In the genomic region with DNA sequence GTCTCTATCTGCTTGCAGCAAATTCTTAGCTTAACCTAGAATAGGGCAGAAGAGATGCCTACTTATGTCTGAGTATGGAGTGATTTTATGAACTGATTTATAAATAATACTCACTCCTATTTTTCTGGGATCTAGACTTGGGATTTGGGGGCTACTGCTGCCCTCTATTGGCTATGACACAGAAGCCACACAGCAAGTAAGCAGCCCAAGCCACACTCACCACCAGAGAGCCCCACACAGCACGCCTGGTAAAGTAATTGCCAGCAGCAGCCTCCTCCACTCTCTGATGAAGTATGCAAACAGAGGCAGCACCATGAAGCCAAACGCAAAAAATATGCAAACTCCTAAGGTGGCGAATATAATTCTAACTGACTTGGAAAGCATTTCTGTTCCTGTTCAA, we compare ENCODE assay signal across 11 mouse cellular contexts. TPM values are rescaled to one million over a fixed set of nuclear protein-coding genes. Genes with fewer than 3 reads are reported as not detected.
A peak's percentile ranks its signal among the peaks of the same experiment; 100 is the strongest.
DNase-seq lines count a peak whose midpoint lies in the region; ATAC-seq and TF ChIP-seq lines count a peak whose summit lies in the region.
"Had no signal": no experiment of that assay in that cellular context is flagged by ENCODE, and none has a peak within 500 bp of the region (broad histone marks: within the 10 kb centered on the region; RNA-seq: fewer than 3 reads in every experiment).

No protein-coding gene starts in this region.

- H3K27ac ChIP-seq in gastrocnemius, adult 2 months: no peak overlapping the region
- no peak overlapping the region for H3K27ac ChIP-seq in midbrain, embryonic 14.5 days (replicated peaks; ENCODE audit: low read depth, low read length)
- H3K27ac ChIP-seq in midbrain, embryonic 11.5 days (ENCODE audit: low read depth, low read length): no peak overlapping the region
- H3K27ac ChIP-seq: forebrain, embryonic 10.5 days; neural tube, embryonic 13.5 days had no signal

- no peaks in the 10 kb centered on the region for H3K36me3 ChIP-seq in midbrain, embryonic 14.5 days (ENCODE audit: control insufficient read depth, insufficient read depth, low read length)
- H3K36me3 ChIP-seq in midbrain, embryonic 11.5 days (ENCODE audit: control insufficient read depth, insufficient read depth, low read length): no peaks in the 10 kb centered on the region
- H3K36me3 ChIP-seq: forebrain, embryonic 10.5 days; neural tube, embryonic 13.5 days had no signal

- 47% methylated on average over 3 of the region's 3 CpGs for WGBS in midbrain, embryonic 14.5 days
- WGBS in midbrain, embryonic 11.5 days: 50% methylated on average over 3 of the region's 3 CpGs
- WGBS in large intestine, adult 2 months: 25% methylated on average over 3 of the region's 3 CpGs

- H3K4me1 ChIP-seq in midbrain, embryonic 14.5 days (ENCODE audit: control insufficient read depth, insufficient read depth, low read length): no peaks in the 10 kb centered on the region
- no peaks in the 10 kb centered on the region for H3K4me1 ChIP-seq in midbrain, embryonic 11.5 days (ENCODE audit: control insufficient read depth, insufficient read depth, low read length)
- H3K4me1 ChIP-seq: forebrain, embryonic 10.5 days; neural tube, embryonic 13.5 days had no signal

- TF ChIP-seq CTCF in gastrocnemius, adult 2 months (IDR thresholded peaks at IDR 0.05): peak; percentile 22; the same call in 1 of the 2 replicates

- no peak for DNase-seq in gastrocnemius, adult 2 months
- no peak for DNase-seq in gastrocnemius, postnatal 25 days
- peak; percentile 3 for DNase-seq in midbrain, embryonic 14.5 days
- DNase-seq in midbrain, embryonic 11.5 days (ENCODE audit: low spot score, missing footprints): no peak
- peak; percentile 12 for DNase-seq in embryo, embryonic 10.5 days (ENCODE audit: low spot score)
- peak; percentile 59 for DNase-seq in large intestine, adult 2 months (ENCODE audit: low read depth, low spot score)
- no peak for DNase-seq in layer of hippocampus, adult 9-11 months
- no peak for DNase-seq in gastrocnemius, postnatal 36 days
- DNase-seq: thymus, postnatal 25 days had no signal

- no peaks in the 10 kb centered on the region for H3K9me3 ChIP-seq in midbrain, embryonic 14.5 days (ENCODE audit: control insufficient read depth, low read length)
- H3K9me3 ChIP-seq in midbrain, embryonic 11.5 days (ENCODE audit: control insufficient read depth, low read length): no peaks in the 10 kb centered on the region
- H3K9me3 ChIP-seq: forebrain, embryonic 10.5 days; neural tube, embryonic 13.5 days had no signal

- H3K4me2 ChIP-seq in midbrain, embryonic 14.5 days (ENCODE audit: low read length): no peak overlapping the region
- H3K4me2 ChIP-seq in midbrain, embryonic 11.5 days: no peak overlapping the region
- H3K4me2 ChIP-seq: neural tube, embryonic 13.5 days had no signal

- ATAC-seq in midbrain, embryonic 14.5 days (ENCODE audit: low FRiP score, low TSS enrichment): no peak
- no peak for ATAC-seq in midbrain, embryonic 11.5 days (ENCODE audit: low FRiP score)

- H3K27me3 ChIP-seq in midbrain, embryonic 14.5 days (ENCODE audit: control insufficient read depth, insufficient read depth, low read length): no peaks in the 10 kb centered on the region
- no peaks in the 10 kb centered on the region for H3K27me3 ChIP-seq in midbrain, embryonic 11.5 days (ENCODE audit: control insufficient read depth, insufficient read depth, low read length)
- H3K27me3 ChIP-seq: neural tube, embryonic 13.5 days had no signal

- H3K4me3 ChIP-seq in gastrocnemius, adult 2 months: no peak overlapping the region
- H3K4me3 ChIP-seq in midbrain, embryonic 14.5 days (replicated peaks; ENCODE audit: low read depth, low read length): no peak overlapping the region
- H3K4me3 ChIP-seq in midbrain, embryonic 11.5 days (ENCODE audit: low read depth, low read length): no peak overlapping the region
- H3K4me3 ChIP-seq: forebrain, embryonic 10.5 days; neural tube, embryonic 13.5 days had no signal

- intact Hi-C loops in gastrocnemius, adult 2 months (cut with DNase I): no loop called here
- intact Hi-C loops in gastrocnemius, postnatal 36 days (cut with DNase I): no loop called here

- no peak overlapping the region for H3K9ac ChIP-seq in midbrain, embryonic 14.5 days (replicated peaks; ENCODE audit: low read length)
- no peak overlapping the region for H3K9ac ChIP-seq in midbrain, embryonic 11.5 days (ENCODE audit: low read length)
- H3K9ac ChIP-seq: neural tube, embryonic 13.5 days had no signal

RNA-seq across cellular contexts. Expression of gene Slc22a21, which starts 21.1 kb away (rescaled TPM):
- 1 to 10 TPM in 1 of 2 experiments, under 1 TPM in 1; 0.94 to 1.2 TPM for total RNA-seq in gastrocnemius, adult 2 months (2021)
- total RNA-seq in gastrocnemius, postnatal 25 days (2021): 1 to 10 TPM in 1 of 2 experiments, under 1 TPM in 1; 1.00 to 1.4 TPM
- polyA plus RNA-seq in midbrain, embryonic 14.5 days (2014; fragmentation: Nextera tagmentation; extraction: Ambion mirVana): 2.3 and 2.4 TPM in 2 replicates
- polyA plus RNA-seq in midbrain, embryonic 11.5 days (2014; fragmentation: Nextera tagmentation; extraction: Ambion mirVana): 2.5 and 2.9 TPM in 2 replicates
- polyA plus RNA-seq in large intestine, adult 2 months (2012; rRNA removed): 11.8 and 14.2 TPM in 2 replicates
- under 1 TPM; 0.67 to 0.99 TPM for total RNA-seq in gastrocnemius, postnatal 36 days (2021)

Comparison
In these comparisons a context has a peak if more than half of its experiments do, and no peak if none do; other contexts are left out.
1. DNase-seq: peak in midbrain, embryonic 14.5 days (single experiment), embryo, embryonic 10.5 days (single experiment) and large intestine, adult 2 months (single experiment); none in gastrocnemius, adult 2 months (single experiment), gastrocnemius, postnatal 25 days (single experiment), midbrain, embryonic 11.5 days (single experiment), layer of hippocampus, adult 9-11 months (single experiment) and gastrocnemius, postnatal 36 days (0 of 2).